Mouse (Mus musculus) layer of hippocampus, postnatal 36 days (tissue): ENCODE measurements around the gene Mtfp1. TPM values are rescaled to one million over a fixed set of nuclear protein-coding genes. Genes with fewer than 3 reads are reported as not detected.
"Not testable (repeated sequence)": the region's sequence is repeated elsewhere in the genome, so short reads cannot be mapped to it uniquely, and the experiment has no call there.

Source experiments
- DNase-seq, 2 experiments: peaks; one replicate each; pipeline ENCODE4 v3.0.0; 2022
- total RNA-seq, 2 experiments: library from RNA; stranded (reverse); gene quantifications; 2 replicates each; pipeline ENCODE4 v1.2.3; 2021

Gene Mtfp1
- total RNA-seq: 100 to 1,000 TPM; 118 TPM

- peak; percentile 61 to 65 for DNase-seq
These were observed at the start of gene Mtfp1 for GRCm38 (mm10) chr11:4095171-4096053. Mtfp1 (minus strand) TSS chr11:4095445.

- no peak for DNase-seq
These were observed 48.2 kb upstream of the Mtfp1 start for GRCm38 (mm10) chr11:4143281-4144062.

GRCm38 (mm10) chr11:4142352-4142751 lies 47.1 kb upstream of the Mtfp1 start:
- DNase-seq: no peak

- no peak for DNase-seq
These were observed 46.3 kb upstream of the Mtfp1 start for GRCm38 (mm10) chr11:4141505-4141904.

- DNase-seq: no peak
These were observed 43.7 kb upstream of the Mtfp1 start for GRCm38 (mm10) chr11:4138964-4139363.

- peak; percentile 84 to 85 for DNase-seq
These were observed 40.0 kb upstream of the Mtfp1 start, which contains the start of gene Rnf215 for GRCm38 (mm10) chr11:4134986-4135935. Rnf215 (plus strand) TSS chr11:4135202.

- DNase-seq: no peak
These were observed 39.2 kb upstream of the Mtfp1 start for GRCm38 (mm10) chr11:4134400-4134799.

GRCm38 (mm10) chr11:4133450-4133849 lies 38.2 kb upstream of the Mtfp1 start:
- DNase-seq: no peak

GRCm38 (mm10) chr11:4128461-4128860 lies 33.2 kb upstream of the Mtfp1 start:
- not testable (repeated sequence) for DNase-seq

- no peak for DNase-seq
These were observed 31.8 kb upstream of the Mtfp1 start for GRCm38 (mm10) chr11:4127059-4127458.

- no peak for DNase-seq
These were observed 28.7 kb upstream of the Mtfp1 start for GRCm38 (mm10) chr11:4123922-4124321.

- no peak for DNase-seq
These were observed 27.7 kb upstream of the Mtfp1 start, which contains the start of gene Sec14l2 for GRCm38 (mm10) chr11:4122742-4123579. Sec14l2 (minus strand) TSS chr11:4123415.

- DNase-seq: no peak
These were observed 27.0 kb upstream of the Mtfp1 start for GRCm38 (mm10) chr11:4122226-4122625.

GRCm38 (mm10) chr11:4121691-4122090 lies 26.4 kb upstream of the Mtfp1 start:
- no peak for DNase-seq

- no peak for DNase-seq
These were observed 24.4 kb upstream of the Mtfp1 start for GRCm38 (mm10) chr11:4119635-4120034.

- DNase-seq: peak; percentile 74 to 78
These were observed 23.1 kb upstream of the Mtfp1 start for GRCm38 (mm10) chr11:4118081-4118921.

GRCm38 (mm10) chr11:4117372-4118071 lies 22.3 kb upstream of the Mtfp1 start:
- DNase-seq: no peak

- DNase-seq: peak in 1 of 2 experiments; percentile 55
These were observed 21.4 kb upstream of the Mtfp1 start for GRCm38 (mm10) chr11:4116458-4117141.

- DNase-seq: no peak
These were observed 20.2 kb upstream of the Mtfp1 start for GRCm38 (mm10) chr11:4115407-4115806.
